Mouse (Mus musculus) liver, embryonic 14.5 days (tissue): Measurements from ENCODE around the gene Rras2.

ENCODE experiments used
- CTCF ChIP-seq: IDR thresholded peaks from 2 replicates; pipeline ENCODE4 v1.5.1; 2016; ENCODE audit warnings: antibody characterized with exemption, low read depth, control low read depth
- EP300 ChIP-seq: IDR thresholded peaks from 2 replicates; pipeline ENCODE4 v1.6.1; 2016; ENCODE audit warnings: antibody characterized with exemption, low read depth

GRCm38 (mm10) chr7:114103152-114103551, 14.4 kb downstream of the Rras2 start:
- TF ChIP-seq CTCF (no peak), EP300 (no peak)
